Mouse (Mus musculus): ENCODE data around the gene Arhgap15. TPM values are rescaled to one million over a fixed set of nuclear protein-coding genes. Genes with fewer than 3 reads are reported as not detected.

The Arhgap15 gene
- polyA plus RNA-seq (2015; fragmentation: Nextera tagmentation; extraction: Ambion mirVana) = 5.2 and 5.9 TPM in 2 replicates

GRCm38 (mm10) chr2:43748287-43748983 lies at the start of gene Arhgap15:
Gene Arhgap15 (plus strand): TSS chr2:43748824.

Other genes with a start within 250 kb of the Arhgap15 start
- gene Kynu, start 193.5 kb upstream of the Arhgap15 start, polyA plus RNA-seq (2015; fragmentation: Nextera tagmentation; extraction: Ambion mirVana) = 0.06 TPM in 1 of 2 replicates, not detected in the other

Measured in neural tube, postnatal 0 days (tissue).